Mouse (Mus musculus): ENCODE measurements at regions not wholly inside any gene's neighbourhood (a gene's known extent, or its start where the extent isn't known, plus 50 kb on each side); places are given as distances from the start of the nearest gene placed in this dataset.

- WGBS, result 20% methylated on average over 4 of the region's 4 CpGs
- no peak for DNase-seq (ENCODE audit: low read depth, low spot score)
Measured at GRCm38 (mm10) chr5:111590619-111591081, 143.1 kb upstream of the Gm26897 start.

GRCm38 (mm10) chr5:111592807-111593206, 140.9 kb upstream of the Gm26897 start:
- WGBS, result 62% methylated on average over 4 of the region's 4 CpGs
- no peak for DNase-seq (ENCODE audit: low read depth, low spot score)

GRCm38 (mm10) chr5:111594111-111594510, 139.6 kb upstream of the Gm26897 start:
- WGBS, result 58% methylated on average over 5 of the region's 5 CpGs
- DNase-seq (ENCODE audit: low read depth, low spot score), result no peak

- DNase-seq (ENCODE audit: low read depth, low spot score), result no peak
- WGBS, result 87% methylated on average over 12 of the region's 12 CpGs
Measured at GRCm38 (mm10) chr5:111595438-111595837, 138.3 kb upstream of the Gm26897 start.

GRCm38 (mm10) chr5:111597733-111598132, 136.0 kb upstream of the Gm26897 start:
- WGBS, result 55% methylated on average over 2 of the region's 2 CpGs
- DNase-seq (ENCODE audit: low read depth, low spot score), result no peak

GRCm38 (mm10) chr5:111601711-111602521, 131.8 kb upstream of the Gm26897 start:
- no peak for DNase-seq (ENCODE audit: low read depth, low spot score)
- 80% methylated on average over 26 of the region's 26 CpGs for WGBS

GRCm38 (mm10) chr5:111613687-111614086, 120.0 kb upstream of the Gm26897 start:
- no peak for DNase-seq (ENCODE audit: low read depth, low spot score)
- WGBS, result 42% methylated on average over 1 of the region's 1 CpGs

- 26% methylated on average over 8 of the region's 9 CpGs for WGBS
- no peak for DNase-seq (ENCODE audit: low read depth, low spot score)
Measured at GRCm38 (mm10) chr5:111619974-111620373, 113.8 kb upstream of the Gm26897 start.

- 58% methylated on average over 6 of the region's 6 CpGs for WGBS
Measured at GRCm38 (mm10) chr5:111620626-111621025, 113.1 kb upstream of the Gm26897 start.

GRCm38 (mm10) chr5:111622481-111622880, 111.2 kb upstream of the Gm26897 start:
- DNase-seq (ENCODE audit: low read depth, low spot score), result no peak
- 62% methylated on average over 5 of the region's 5 CpGs for WGBS

More at GRCm38 (mm10) chr5:111620626-111621025, 113.1 kb upstream of the Gm26897 start:
- no peak for DNase-seq (ENCODE audit: low read depth, low spot score)

- no peak for DNase-seq (ENCODE audit: low read depth, low spot score)
- WGBS, result 45% methylated on average over 6 of the region's 6 CpGs
Measured at GRCm38 (mm10) chr5:111626273-111626798, 107.4 kb upstream of the Gm26897 start.

- 92% methylated on average over 3 of the region's 3 CpGs for WGBS
- DNase-seq (ENCODE audit: low read depth, low spot score), result no peak
Measured at GRCm38 (mm10) chr5:111630313-111630844, 103.3 kb upstream of the Gm26897 start.

- 39% methylated on average over 18 of the region's 18 CpGs for WGBS
- DNase-seq (ENCODE audit: low read depth, low spot score), result no peak
Measured at GRCm38 (mm10) chr5:111631572-111632161, 102.1 kb upstream of the Gm26897 start.

- whole genome bisulfite sequencing, result 41% methylated on average over 5 of the region's 5 CpGs
- DNase-seq (ENCODE audit: low read depth, low spot score), result no peak
Measured at GRCm38 (mm10) chr5:111635092-111635491, 98.6 kb upstream of the Gm26897 start.

GRCm38 (mm10) chr5:111636969-111637368, 96.8 kb upstream of the Gm26897 start:
- DNase-seq (ENCODE audit: low read depth, low spot score), result no peak
- 45% methylated on average over 4 of the region's 4 CpGs for WGBS

- WGBS, result 69% methylated on average over 7 of the region's 7 CpGs
- no peak for DNase-seq (ENCODE audit: low read depth, low spot score)
Measured at GRCm38 (mm10) chr5:111638306-111638705, 95.4 kb upstream of the Gm26897 start.

GRCm38 (mm10) chr5:111639476-111640287, 94.0 kb upstream of the Gm26897 start:
- no peak for DNase-seq (ENCODE audit: low read depth, low spot score)
- WGBS, result 15% methylated on average over 29 of the region's 29 CpGs

- WGBS, result 54% methylated on average over 7 of the region's 7 CpGs
Measured at GRCm38 (mm10) chr5:111640976-111641375, 92.7 kb upstream of the Gm26897 start.

GRCm38 (mm10) chr5:111641685-111642084, 92.0 kb upstream of the Gm26897 start:
- 79% methylated on average over 4 of the region's 4 CpGs for WGBS

More at GRCm38 (mm10) chr5:111640976-111641375, 92.7 kb upstream of the Gm26897 start:
- DNase-seq (ENCODE audit: low read depth, low spot score), result no peak

GRCm38 (mm10) chr5:111644142-111644541, 89.6 kb upstream of the Gm26897 start:
- 86% methylated on average over 2 of the region's 2 CpGs for WGBS
- DNase-seq (ENCODE audit: low read depth, low spot score), result no peak

More at GRCm38 (mm10) chr5:111641685-111642084, 92.0 kb upstream of the Gm26897 start:
- DNase-seq (ENCODE audit: low read depth, low spot score), result no peak
